Mouse (Mus musculus) CD4-positive, CD25-positive, alpha-beta regulatory T cell, adult 4 months (primary cell): ENCODE results near the gene Rragd. TPM values are rescaled to one million over a fixed set of nuclear protein-coding genes. Genes with fewer than 3 reads are reported as not detected.
"Not testable (repeated sequence)": the region's sequence is repeated elsewhere in the genome, so short reads cannot be mapped to it uniquely, and the experiment has no call there.

ENCODE experiments used
- ATAC-seq: one replicate; pipeline ENCODE4 v1.8.0; 2017
- polyA plus RNA-seq, 2 experiments: library from polyadenylated mRNA; unstranded; fragments of 100-300 nt; shearing (Covaris generic); gene quantifications; one replicate each; pipeline ENCODE4 v1.2.1; 2017

Gene Rragd
- polyA plus RNA-seq, 2 experiments from 2014 or later = 4.7 to 6.2 TPM

GRCm38 (mm10) chr4:32985684-32986083 is 2.8 kb downstream of the Rragd start:
- ATAC-seq = no peak

- ATAC-seq = no peak
Measured at GRCm38 (mm10) chr4:32987006-32987405, 4.2 kb downstream of the Rragd start.

GRCm38 (mm10) chr4:32989346-32989745 is 6.5 kb downstream of the Rragd start:
- no peak for ATAC-seq

- ATAC-seq = no peak
Measured at GRCm38 (mm10) chr4:32994168-32994567, 11.3 kb downstream of the Rragd start.

- no peak for ATAC-seq
Measured at GRCm38 (mm10) chr4:32996083-32996482, 13.2 kb downstream of the Rragd start.

- ATAC-seq = no peak
Measured at GRCm38 (mm10) chr4:32997571-32997970, 14.7 kb downstream of the Rragd start.

GRCm38 (mm10) chr4:32998996-32999395 is 16.2 kb downstream of the Rragd start:
- ATAC-seq = no peak

- ATAC-seq = no peak
Measured at GRCm38 (mm10) chr4:33002081-33002480, 19.2 kb downstream of the Rragd start.

GRCm38 (mm10) chr4:33005595-33006470 is 23.0 kb downstream of the Rragd start:
- not testable (repeated sequence) for ATAC-seq

GRCm38 (mm10) chr4:33006844-33007243 is 24.0 kb downstream of the Rragd start:
- no peak for ATAC-seq

- ATAC-seq = no peak
Measured at GRCm38 (mm10) chr4:33007443-33008217, 24.8 kb downstream of the Rragd start.

GRCm38 (mm10) chr4:33010078-33010477 is 27.2 kb downstream of the Rragd start:
- no peak for ATAC-seq

GRCm38 (mm10) chr4:33012484-33012883 is 29.6 kb downstream of the Rragd start:
- ATAC-seq = no peak

- ATAC-seq = peak; percentile 96
Measured at GRCm38 (mm10) chr4:33018361-33018999, 35.6 kb downstream of the Rragd start.

GRCm38 (mm10) chr4:33024420-33024819 is 41.6 kb downstream of the Rragd start:
- no peak for ATAC-seq

- no peak for ATAC-seq
Measured at GRCm38 (mm10) chr4:33029104-33029503, 46.3 kb downstream of the Rragd start.

- peak; percentile 31 for ATAC-seq
Measured at GRCm38 (mm10) chr4:33030264-33031194, 47.7 kb downstream of the Rragd start.

GRCm38 (mm10) chr4:33031195-33031960 is 48.5 kb downstream of the Rragd start, which contains the start of gene Ube2j1:
TSS of gene Ube2j1 (plus strand) at chr4:33031416.
- peak; percentile 79 for ATAC-seq

GRCm38 (mm10) chr4:33032045-33032444 is 49.2 kb downstream of the Rragd start:
- no peak for ATAC-seq

- ATAC-seq = peak; percentile 37
Measured at GRCm38 (mm10) chr4:33033515-33033914, 50.7 kb downstream of the Rragd start.

- no peak for ATAC-seq
Measured at GRCm38 (mm10) chr4:33039826-33040225, 57.0 kb downstream of the Rragd start.
